Mouse (Mus musculus) E14TG2a.4 (cell line): ENCODE data around the gene Stbd1.

Experiments
- CTCF ChIP-seq: conservative IDR thresholded peaks from 2 replicates; pipeline ENCODE4 v1.5.1; 2014; ENCODE audit warnings: low read length
- NANOG ChIP-seq: IDR thresholded peaks from 2 replicates; pipeline ENCODE4 v1.6.1; 2014; ENCODE audit warnings: borderline replicate concordance, low read length, mixed read lengths
- POU5F1 ChIP-seq: IDR thresholded peaks from 2 replicates; pipeline ENCODE4 v1.6.1; 2014; ENCODE audit warnings: low read length, borderline replicate concordance

DNA sequence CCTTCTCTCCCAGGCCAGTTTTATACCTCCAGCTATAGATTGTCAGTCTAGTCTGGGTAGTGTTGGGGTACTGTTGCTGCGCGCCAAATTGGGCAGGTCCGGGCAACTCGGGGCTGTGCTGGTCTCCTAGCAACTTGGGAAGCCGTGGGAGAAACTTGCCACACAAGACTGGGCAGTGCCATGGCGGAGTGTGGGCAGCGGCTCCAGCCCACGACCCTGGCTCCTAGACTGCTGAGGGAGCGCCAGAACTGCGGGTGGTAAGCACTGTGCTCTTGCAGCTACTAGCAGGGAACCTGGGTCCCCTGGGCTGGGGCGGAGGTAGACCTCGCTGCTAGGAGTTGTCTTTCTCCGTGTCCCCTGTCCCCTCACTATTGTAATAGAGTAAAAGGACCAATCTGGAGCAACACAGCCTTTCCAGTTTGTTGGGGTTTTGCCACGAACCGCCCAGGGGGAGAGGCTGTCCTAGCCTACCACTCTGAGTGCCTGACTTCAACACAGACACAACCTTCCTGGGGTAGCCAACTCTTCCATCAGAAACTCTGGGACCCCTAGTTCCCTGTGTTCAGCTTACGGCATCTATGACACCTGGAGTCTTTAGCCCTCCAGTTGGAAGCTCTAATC lies 47.8 kb upstream of the Stbd1 start, which contains the start of gene Fam47e:
- TF ChIP-seq CTCF, result no peak
- TF ChIP-seq NANOG, result no peak
- TF ChIP-seq POU5F1, result no peak
